ENCODE assay signal across 20 mouse cellular contexts in the genomic region with DNA sequence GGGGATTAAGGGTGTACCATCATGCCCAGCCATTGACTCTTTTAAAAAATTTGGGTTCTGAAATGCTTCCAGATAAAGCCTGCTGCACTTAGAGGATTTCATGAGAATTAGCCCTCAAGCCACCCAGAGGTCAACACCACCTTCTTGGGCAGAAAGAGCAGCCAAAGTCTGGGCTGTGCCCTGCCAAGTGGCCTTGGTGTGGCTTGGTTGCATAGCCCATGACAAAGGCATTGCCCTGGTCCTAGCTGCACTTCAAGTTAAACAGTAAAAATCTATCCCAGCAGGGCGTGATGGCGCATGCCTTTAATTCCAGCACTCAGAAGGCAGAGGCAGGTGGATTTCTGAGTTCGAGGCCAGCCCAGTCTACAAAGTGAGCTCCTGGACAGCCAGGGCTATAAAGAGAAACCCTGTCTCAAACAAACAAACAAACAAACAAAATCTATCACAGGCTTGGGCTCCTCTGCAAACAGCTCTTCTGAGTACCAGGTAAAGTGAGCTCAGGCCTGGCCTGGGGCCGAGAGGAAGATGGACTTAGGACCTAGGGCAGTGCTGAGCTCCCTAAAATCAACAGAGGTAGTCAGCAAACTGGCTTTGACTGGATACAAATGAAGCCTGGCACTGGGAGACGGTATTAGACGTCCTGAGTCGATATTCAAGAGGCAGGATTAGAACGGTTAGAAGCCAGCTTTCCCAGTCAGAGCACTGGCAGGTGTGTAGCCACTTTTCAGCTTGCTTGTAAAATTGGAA. TPM values are rescaled to one million over a fixed set of nuclear protein-coding genes. Genes with fewer than 3 reads are reported as not detected.
A peak's percentile ranks its signal among the peaks of the same experiment; 100 is the strongest.
DNase-seq lines count a peak whose midpoint lies in the region; ATAC-seq lines count a peak whose summit lies in the region.
"Had no signal": no experiment of that assay in that cellular context is flagged by ENCODE, and none has a peak within 500 bp of the region (broad histone marks: within the 10 kb centered on the region; RNA-seq: fewer than 3 reads in every experiment).

No protein-coding gene starts in this region.

- no peaks in the 10 kb centered on the region for H3K27me3 ChIP-seq in kidney, embryonic 15.5 days
- H3K27me3 ChIP-seq in intestine, embryonic 15.5 days (replicated peaks) = no peaks in the 10 kb centered on the region
- H3K27me3 ChIP-seq in stomach, embryonic 16.5 days (ENCODE audit: control insufficient read depth, insufficient read depth, low read length) = no peaks in the 10 kb centered on the region

- ATAC-seq in kidney, embryonic 15.5 days (replicated peaks; ENCODE audit: low FRiP score) = no peak
- peak; percentile 42; the same call in 1 of the 2 replicates for ATAC-seq in intestine, embryonic 15.5 days
- ATAC-seq in stomach, embryonic 16.5 days (ENCODE audit: insufficient read depth, low FRiP score) = no peak
- no peak for ATAC-seq in monocyte, adult 5-6 weeks (replicated peaks; ENCODE audit: insufficient number of reproducible peaks, low FRiP score, low TSS enrichment, poor library complexity, severe bottlenecking)

- DNase-seq in kidney, adult 11 months = peak; percentile 84
- peak; percentile 78 for DNase-seq in large intestine, adult 2 months (ENCODE audit: low read depth, low spot score)
- no peak for DNase-seq in left cerebral cortex, postnatal 36 days (ENCODE audit: low spot score in 2 of 2)
- DNase-seq in spleen, postnatal 36 days (ENCODE audit: low spot score in 2 of 2) = no peak
- DNase-seq: cerebellum, postnatal 10 days; gastrocnemius, postnatal 36 days; heart, postnatal 14 days; lung, embryonic 14.5 days; lung, postnatal 4 days; thymus, postnatal 36 days had no signal

- H3K9ac ChIP-seq in kidney, embryonic 15.5 days = no peak overlapping the region
- no peak overlapping the region for H3K9ac ChIP-seq in intestine, embryonic 15.5 days
- no peak overlapping the region for H3K9ac ChIP-seq in stomach, embryonic 16.5 days (ENCODE audit: low read length)
- H3K9ac ChIP-seq: hindbrain, embryonic 14.5 days; lung, embryonic 14.5 days; midbrain, embryonic 12.5 days had no signal

- no peaks in the 10 kb centered on the region; the same call in 1 of the 2 replicates for H3K36me3 ChIP-seq in kidney, embryonic 15.5 days
- no peaks in the 10 kb centered on the region for H3K36me3 ChIP-seq in intestine, embryonic 15.5 days
- no peaks in the 10 kb centered on the region for H3K36me3 ChIP-seq in stomach, embryonic 16.5 days (ENCODE audit: control insufficient read depth, insufficient read depth, low read length)
- H3K36me3 ChIP-seq: midbrain, embryonic 12.5 days had no signal

- 0 out of 2 replicates have a peak, but pooled peaks cover 4% of the 10 kb centered on the region for H3K9me3 ChIP-seq in kidney, embryonic 15.5 days (replicated peaks)
- no peaks in the 10 kb centered on the region for H3K9me3 ChIP-seq in intestine, embryonic 15.5 days
- H3K9me3 ChIP-seq in stomach, embryonic 16.5 days (replicated peaks; ENCODE audit: control insufficient read depth, low read length) = no peaks in the 10 kb centered on the region
- H3K9me3 ChIP-seq: limb, embryonic 10.5 days; midbrain, embryonic 12.5 days had no signal

- 91% methylated on average over 8 of the region's 8 CpGs for WGBS in kidney, embryonic 15.5 days
- 83% methylated on average over 8 of the region's 8 CpGs for WGBS in intestine, embryonic 15.5 days
- 35% methylated on average over 8 of the region's 8 CpGs for WGBS in large intestine, adult 2 months
- WGBS in stomach, embryonic 16.5 days = 73% methylated on average over 8 of the region's 8 CpGs

- H3K4me3 ChIP-seq in kidney, embryonic 15.5 days (replicated peaks) = no peak overlapping the region
- no peak overlapping the region for H3K4me3 ChIP-seq in intestine, embryonic 15.5 days (replicated peaks)
- H3K4me3 ChIP-seq in stomach, embryonic 16.5 days (replicated peaks; ENCODE audit: low read length) = no peak overlapping the region
- H3K4me3 ChIP-seq: limb, embryonic 10.5 days; midbrain, embryonic 12.5 days; myocyte had no signal

- H3K27ac ChIP-seq in kidney, embryonic 15.5 days = no peak overlapping the region
- H3K27ac ChIP-seq in intestine, embryonic 15.5 days = no peak overlapping the region
- H3K27ac ChIP-seq in stomach, embryonic 16.5 days (ENCODE audit: low read length) = 0 out of 2 replicates have a peak overlapping the region, but pooled peaks have one; percentile 5
- H3K27ac ChIP-seq: hindbrain, embryonic 14.5 days; limb, embryonic 10.5 days; midbrain, embryonic 12.5 days had no signal

- intact Hi-C loops in left cerebral cortex, postnatal 36 days (cut with DNase I) = no loop called here

- H3K4me2 ChIP-seq in kidney, embryonic 15.5 days = no peak overlapping the region
- H3K4me2 ChIP-seq in intestine, embryonic 15.5 days (replicated peaks) = no peak overlapping the region
- H3K4me2 ChIP-seq in stomach, embryonic 16.5 days (ENCODE audit: low read depth, low read length) = no peak overlapping the region
- H3K4me2 ChIP-seq: heart, embryonic 11.5 days; hindbrain, embryonic 14.5 days; lung, embryonic 14.5 days; midbrain, embryonic 12.5 days had no signal

- peaks cover 31% of the 10 kb centered on the region for H3K4me1 ChIP-seq in kidney, embryonic 15.5 days
- H3K4me1 ChIP-seq in intestine, embryonic 15.5 days (replicated peaks) = peaks cover 18% of the 10 kb centered on the region
- H3K4me1 ChIP-seq in stomach, embryonic 16.5 days (ENCODE audit: control insufficient read depth, insufficient read depth, low read length) = peaks cover 23% of the 10 kb centered on the region

RNA-seq across cellular contexts. Expression of gene Parva, which starts 22.8 kb away (rescaled TPM):
- polyA plus RNA-seq in kidney, embryonic 15.5 days (2015; fragmentation: Nextera tagmentation; extraction: Ambion mirVana) = 103 and 107 TPM in 2 replicates
- 79.8 and 90.0 TPM in 2 replicates for polyA plus RNA-seq in intestine, embryonic 15.5 days (2015; fragmentation: Nextera tagmentation; extraction: Ambion mirVana)
- polyA plus RNA-seq in large intestine, adult 2 months (2012; rRNA removed) = 33.1 and 34.6 TPM in 2 replicates
- polyA plus RNA-seq in stomach, embryonic 16.5 days (2015; fragmentation: Nextera tagmentation; extraction: Ambion mirVana) = 132 and 141 TPM in 2 replicates
- 10 to 100 TPM; 49.1 to 60.9 TPM for total RNA-seq in left cerebral cortex, postnatal 36 days (2021)
- not detected in 3 replicates for total RNA-seq in monocyte, adult 5-6 weeks (2017)
- total RNA-seq: neutrophil, adult 5-6 weeks had no signal

Comparison
In these comparisons a context has a peak if more than half of its experiments do, and no peak if none do; other contexts are left out.
1. DNase-seq: peak in kidney, adult 11 months (single experiment) and large intestine, adult 2 months (single experiment); none in left cerebral cortex, postnatal 36 days (0 of 2) and spleen, postnatal 36 days (0 of 2).